Mouse (Mus musculus) kidney, adult 2 months (tissue): ENCODE results near the gene Tns2.

Experiments
- CTCF ChIP-seq: fragments of 200-500 bp; conservative IDR thresholded peaks from 2 replicates; pipeline ENCODE4 v1.5.1; 2011; ENCODE audit warnings: low read depth, mild to moderate bottlenecking, control low read depth, low read length, moderate library complexity, mixed read lengths; ENCODE audit not compliant: insufficient read depth, insufficient read length
- POLR2A ChIP-seq: fragments of 200-500 bp; IDR thresholded peaks from one replicate; pipeline ENCODE4 v1.6.1; 2011; ENCODE audit warnings: low read depth, low read length, control low read depth

GRCm38 (mm10) chr15:102146882-102147281 is 46.7 kb downstream of the Tns2 start:
- TF ChIP-seq CTCF (peak; percentile 74), POLR2A (no peak)
